Mouse (Mus musculus): ENCODE measurements at regions not wholly inside any gene's neighbourhood (a gene's known extent, or its start where the extent isn't known, plus 50 kb on each side); places are given as distances from the start of the nearest gene placed in this dataset.

GRCm38 (mm10) chr8:26382426-26382825 lies 263.1 kb downstream of the Gm45692 start:
- no peak for TF ChIP-seq CTCF (IDR thresholded peaks at IDR 0.05; ENCODE audit: borderline replicate concordance, insufficient read depth, low read depth, low read length)
- no peak for TF ChIP-seq POLR2A (IDR thresholded peaks at IDR 0.05; ENCODE audit: borderline replicate concordance, insufficient read depth, low read length)

Data from cerebellum, adult 2 months (tissue).